Mouse (Mus musculus) thymus, adult 18-20 months (tissue): Measurements from ENCODE around the gene Ier5.

ENCODE experiments used
- DNase-seq, 2 experiments: peaks; one replicate each; pipeline ENCODE4 v3.0.0; 2022; ENCODE audit warnings: mixed read lengths in 2 of 2

Gene Ier5

DNA sequence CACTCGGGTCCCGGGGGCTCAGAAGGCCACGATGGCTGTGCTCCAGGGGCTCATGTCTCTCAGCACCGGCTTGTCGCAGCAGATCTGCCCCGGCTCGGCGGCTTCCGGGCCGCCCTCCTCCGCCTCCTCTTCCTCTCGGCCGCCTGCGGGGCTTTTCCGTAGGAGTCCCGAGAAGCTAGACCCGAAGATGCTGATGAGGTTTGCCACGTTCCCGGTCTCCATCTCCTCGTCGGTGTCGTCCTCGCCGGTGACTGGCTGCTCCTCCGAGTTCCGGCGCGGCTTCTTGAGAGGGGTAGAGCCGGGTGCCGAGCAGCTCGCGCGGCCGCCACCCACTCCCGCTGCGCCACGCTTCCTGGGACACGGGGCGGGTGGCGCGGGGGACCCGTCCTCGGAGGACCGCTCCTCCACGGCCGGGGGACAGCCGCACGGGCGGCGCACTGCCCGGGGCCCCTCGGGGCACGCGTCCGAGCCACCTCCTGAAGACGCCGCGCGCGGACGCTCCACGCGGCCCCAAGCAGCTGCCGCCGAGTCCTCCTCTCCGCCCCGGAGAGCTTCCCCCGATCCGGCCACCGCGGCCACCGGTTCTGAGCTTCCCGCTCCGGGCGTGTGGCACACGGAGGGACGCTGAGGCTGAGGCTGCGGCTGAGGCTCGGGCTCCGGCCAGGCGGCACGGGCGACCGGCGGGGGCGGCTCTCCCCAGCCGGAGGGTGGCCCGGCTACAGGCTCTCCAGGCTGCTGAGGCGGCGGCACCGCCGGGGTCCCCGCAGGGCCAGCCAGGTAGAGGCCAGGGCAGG is 753 bp downstream of the Ier5 start:
- peak; percentile 62 to 65 for DNase-seq

DNA sequence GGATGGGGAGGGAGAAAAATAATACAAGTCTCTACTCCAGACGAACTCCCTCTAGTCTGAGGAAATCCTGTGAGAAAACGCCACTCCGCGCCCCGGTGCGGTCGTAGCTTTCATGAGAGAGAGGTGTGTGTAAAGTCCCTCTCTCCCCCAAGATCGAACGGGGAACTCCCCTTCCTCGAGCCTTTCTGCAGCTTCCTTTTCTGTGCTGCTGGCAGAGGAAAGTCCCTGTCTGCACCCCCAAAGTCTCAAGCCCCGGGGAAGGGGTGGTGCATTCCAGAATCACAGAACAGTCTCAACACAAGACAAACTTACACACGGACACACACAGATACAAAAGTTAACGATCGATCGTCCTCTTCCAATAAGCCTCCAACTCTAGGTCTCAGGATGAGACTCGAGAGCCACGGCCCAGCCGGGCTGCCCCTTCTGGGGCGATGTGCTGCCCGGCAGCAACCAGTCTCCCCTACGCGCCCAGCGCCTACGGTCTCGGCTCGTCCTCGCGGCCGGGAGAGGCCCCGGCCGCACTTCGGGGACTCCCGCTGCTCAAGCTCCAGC is 1.4 kb downstream of the Ier5 start:
- DNase-seq = peak; percentile 64 to 80

GRCm38 (mm10) chr1:155097354-155097753 is 2.1 kb downstream of the Ier5 start:
- DNase-seq = no peak

- no peak for DNase-seq
Measured at GRCm38 (mm10) chr1:155096620-155097261, 2.7 kb downstream of the Ier5 start.

GRCm38 (mm10) chr1:155093971-155094707 is 5.3 kb downstream of the Ier5 start:
- DNase-seq = no peak

GRCm38 (mm10) chr1:155093145-155093791 is 6.2 kb downstream of the Ier5 start:
- DNase-seq = no peak

GRCm38 (mm10) chr1:155091842-155092800 is 7.3 kb downstream of the Ier5 start:
- DNase-seq = no peak

DNA sequence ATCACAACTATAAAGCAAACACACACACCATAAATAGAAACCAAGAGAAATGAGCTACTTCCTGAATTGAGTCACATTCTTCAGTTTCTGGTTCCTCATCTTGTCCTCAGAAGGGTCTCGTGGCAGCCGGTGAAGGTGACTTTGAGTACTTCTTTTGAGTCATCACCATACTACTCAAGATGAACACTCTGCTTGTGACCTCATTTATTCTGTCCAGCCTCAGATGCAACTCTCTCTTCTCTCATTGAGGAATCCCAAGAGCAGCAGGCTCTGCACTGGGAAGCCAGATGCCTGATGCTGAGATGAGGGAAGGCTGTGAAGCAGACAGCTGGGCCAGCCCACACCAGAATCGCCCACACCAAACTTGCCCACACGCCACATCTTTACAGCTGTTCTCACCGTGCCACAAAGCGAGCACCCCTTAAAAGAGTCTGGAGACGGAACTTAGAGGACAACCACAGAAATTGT is 8.0 kb downstream of the Ier5 start:
- DNase-seq = no peak

DNA sequence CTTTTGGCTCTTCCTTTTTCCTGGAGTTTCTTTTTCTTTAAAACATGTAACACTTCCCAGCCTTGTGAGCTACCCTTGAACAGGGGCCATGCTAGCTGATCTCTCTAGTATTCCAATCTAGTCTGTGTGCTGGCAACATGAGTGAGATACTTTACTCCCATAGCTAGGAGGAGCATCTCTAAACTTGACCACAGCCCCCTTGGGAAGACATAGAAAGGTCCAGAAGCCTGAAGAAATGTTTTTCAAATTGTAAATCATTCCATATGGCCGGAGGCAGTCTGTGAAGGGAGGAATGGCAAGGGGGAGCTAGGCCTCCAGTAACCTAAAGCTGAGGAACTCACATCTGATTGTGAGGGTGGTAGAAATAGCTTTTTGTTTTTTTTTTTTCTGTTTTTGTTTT is 8.7 kb downstream of the Ier5 start:
- DNase-seq = no peak

DNA sequence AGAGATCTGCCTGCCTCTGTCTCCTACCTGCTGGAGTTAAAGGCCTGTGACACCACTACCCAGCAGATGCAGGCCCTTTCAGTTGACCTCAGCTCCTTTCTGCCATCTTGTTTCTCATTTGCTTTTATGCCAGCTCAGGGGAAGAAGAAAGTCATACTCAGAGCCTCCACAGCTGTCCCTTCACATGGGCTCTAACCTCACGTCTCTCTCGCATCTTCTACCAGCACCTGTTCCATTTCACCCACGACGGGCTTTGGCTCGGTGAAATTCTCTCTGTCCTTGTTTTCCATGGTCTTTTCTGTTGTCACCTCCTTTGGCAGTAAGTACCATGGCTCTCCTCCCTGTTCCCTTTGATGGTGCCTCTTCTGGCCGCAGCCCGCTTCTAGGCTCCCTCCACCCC is 9.1 kb downstream of the Ier5 start:
- DNase-seq = no peak

GRCm38 (mm10) chr1:155088847-155089603 is 10.4 kb downstream of the Ier5 start:
- no peak for DNase-seq

- no peak for DNase-seq
Measured at GRCm38 (mm10) chr1:155088046-155088445, 11.4 kb downstream of the Ier5 start.

GRCm38 (mm10) chr1:155086893-155087292 is 12.5 kb downstream of the Ier5 start:
- peak; percentile 31 to 48 for DNase-seq

GRCm38 (mm10) chr1:155086416-155086815 is 13.0 kb downstream of the Ier5 start:
- no peak for DNase-seq

DNA sequence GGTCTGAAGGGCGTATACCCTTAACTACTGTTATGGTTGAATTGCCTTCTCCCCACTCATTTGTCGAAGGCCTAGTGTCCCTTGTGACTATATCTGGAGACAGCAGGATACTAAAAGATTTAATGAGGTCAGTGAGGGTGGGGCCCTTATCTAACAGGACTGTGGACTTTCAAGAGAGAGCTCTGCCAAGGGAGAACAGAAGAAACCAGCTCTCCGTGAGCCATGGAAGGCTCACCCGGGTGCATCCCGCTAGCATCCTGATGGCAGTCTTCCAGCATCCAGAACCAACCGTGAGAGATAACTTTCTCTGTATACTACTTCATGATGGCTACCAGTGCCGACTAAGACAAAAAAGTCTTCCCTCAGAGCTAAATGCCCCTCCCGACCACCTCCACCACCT is 14.6 kb downstream of the Ier5 start:
- DNase-seq = no peak

GRCm38 (mm10) chr1:155083271-155084265 is 15.9 kb downstream of the Ier5 start:
- DNase-seq = peak; percentile 79 to 86

GRCm38 (mm10) chr1:155082965-155083268 is 16.5 kb downstream of the Ier5 start:
- peak in 1 of 2 experiments; percentile 65 for DNase-seq

- DNase-seq = no peak
Measured at GRCm38 (mm10) chr1:155082158-155082964, 17.1 kb downstream of the Ier5 start.

DNA sequence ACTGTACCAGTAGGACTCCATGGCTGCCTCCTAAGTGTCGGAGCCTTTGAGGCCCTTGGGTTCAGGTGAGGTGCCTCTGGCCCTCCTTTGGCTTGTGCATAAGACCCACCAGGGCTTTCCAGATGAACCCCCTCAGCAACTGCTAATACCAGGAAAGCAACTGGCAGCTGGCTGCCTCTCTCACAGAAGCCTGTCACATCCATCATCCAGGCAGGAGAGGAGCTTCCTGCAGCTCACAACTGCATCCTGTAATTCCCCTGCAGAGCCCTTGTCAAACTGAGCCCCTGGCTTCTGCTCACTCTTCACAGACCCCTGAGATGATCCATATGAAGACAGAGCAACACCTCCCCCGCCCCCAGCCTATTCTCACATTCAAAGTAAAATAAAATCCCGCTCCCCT is 21.8 kb downstream of the Ier5 start:
- DNase-seq = no peak
